Mouse (Mus musculus): ENCODE data around the gene Gna14. TPM values are rescaled to one million over a fixed set of nuclear protein-coding genes. Genes with fewer than 3 reads are reported as not detected.

Gene Gna14
- polyA plus RNA-seq (2015; fragmentation: Nextera tagmentation; extraction: Ambion mirVana): 1.3 and 2.3 TPM in 2 replicates

DNA sequence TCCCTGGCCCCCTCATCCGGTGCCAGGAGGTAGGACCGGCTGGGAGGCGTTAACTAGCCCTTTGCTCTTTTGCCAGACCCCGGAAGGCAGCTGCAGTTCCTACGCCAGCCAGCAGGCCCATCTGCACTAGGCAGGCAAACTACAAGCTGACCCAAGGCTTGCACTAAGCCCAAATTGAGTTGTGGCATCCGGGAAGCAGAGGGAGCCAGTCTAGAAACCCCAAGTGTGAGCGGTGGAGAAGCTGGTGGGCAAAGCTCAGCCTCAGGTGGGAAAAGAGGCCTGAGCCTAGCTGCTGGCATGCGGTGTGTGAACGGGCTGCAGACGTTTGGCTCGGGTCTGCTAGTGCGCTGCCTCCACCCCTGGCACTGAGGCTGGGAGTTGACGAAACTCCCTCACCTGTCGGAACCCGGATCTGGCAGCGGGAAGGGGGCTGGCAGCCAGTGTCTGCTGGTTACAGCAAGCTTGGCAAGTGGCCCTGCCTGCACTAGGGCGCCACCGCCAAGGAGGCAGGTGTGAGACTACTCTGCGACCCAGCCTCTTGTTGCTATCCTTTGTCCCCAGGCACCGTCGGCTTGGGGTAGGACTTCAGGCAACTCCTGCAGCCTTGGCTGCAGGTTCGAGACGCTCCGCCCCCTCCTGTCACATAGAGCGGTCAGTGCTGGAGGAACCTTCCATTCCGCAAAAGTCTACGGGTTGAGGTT, at the start of gene Gna14:
Gene Gna14 (plus strand): TSS at position 232 of the 701 bp plus-strand sequence.
- peak within 1 kb of the TSS; percentile 64 for H3K9ac ChIP-seq (ENCODE audit: low read length)
- H3K4me2 ChIP-seq (ENCODE audit: low read depth, low read length): peak within 1 kb of the TSS; percentile 80
- peak; percentile 33 for ATAC-seq (replicated peaks; ENCODE audit: extremely low read depth, insufficient read depth, low FRiP score)
- H3K36me3 ChIP-seq (ENCODE audit: control insufficient read depth, insufficient read depth): no peaks in the 10 kb centered on the region
- no peaks in the 10 kb centered on the region for H3K9me3 ChIP-seq (replicated peaks; ENCODE audit: control insufficient read depth, low read length)
- under 1% methylated on average over 27 of the region's 27 CpGs for WGBS
- H3K27ac ChIP-seq (ENCODE audit: low read length): no peak within 1 kb of the TSS
- peak within 1 kb of the TSS; percentile 58 for H3K4me3 ChIP-seq (ENCODE audit: low read length)
- peaks cover 23% of the 10 kb centered on the region for H3K27me3 ChIP-seq (ENCODE audit: control insufficient read depth, insufficient read depth, low read length)
- H3K4me1 ChIP-seq (ENCODE audit: control insufficient read depth, insufficient read depth, low read length): peaks cover 22% of the 10 kb centered on the region

DNA sequence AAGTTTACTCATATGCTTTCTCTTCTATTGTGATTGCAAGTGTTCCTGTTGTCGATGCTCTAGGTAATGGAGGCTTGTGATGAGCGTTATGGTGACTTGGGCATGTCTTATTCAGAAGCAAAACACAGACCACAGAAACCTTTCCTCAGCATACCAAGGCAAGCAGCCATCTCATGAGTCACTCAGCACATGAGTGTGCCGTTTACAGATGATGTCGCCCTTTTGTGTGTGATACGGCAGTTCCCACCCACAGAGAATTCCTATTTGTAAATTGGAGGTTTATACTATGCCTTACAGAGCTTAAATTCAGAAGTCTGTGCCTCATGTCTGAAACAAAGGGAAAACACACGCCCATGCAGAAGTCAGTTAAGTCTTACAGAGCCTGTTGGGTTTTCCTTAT, 49.0 kb upstream of the Gna14 start:
- ATAC-seq (replicated peaks; ENCODE audit: extremely low read depth, insufficient read depth, low FRiP score): no peak
- H3K36me3 ChIP-seq (ENCODE audit: control insufficient read depth, insufficient read depth): peaks cover 3% of the 10 kb centered on the region; the same call in 1 of the 2 replicates
- no peak overlapping the region for H3K27ac ChIP-seq (ENCODE audit: low read length)
- no peak overlapping the region for H3K4me2 ChIP-seq (ENCODE audit: low read depth, low read length)
- H3K9me3 ChIP-seq (replicated peaks; ENCODE audit: control insufficient read depth, low read length): no peaks in the 10 kb centered on the region
- H3K4me3 ChIP-seq (ENCODE audit: low read length): no peak overlapping the region
- H3K27me3 ChIP-seq (ENCODE audit: control insufficient read depth, insufficient read depth, low read length): no peaks in the 10 kb centered on the region
- WGBS: 63% methylated on average over 6 of the region's 6 CpGs
- H3K9ac ChIP-seq (ENCODE audit: low read length): no peak overlapping the region
- H3K4me1 ChIP-seq (ENCODE audit: control insufficient read depth, insufficient read depth, low read length): no peaks in the 10 kb centered on the region

DNA sequence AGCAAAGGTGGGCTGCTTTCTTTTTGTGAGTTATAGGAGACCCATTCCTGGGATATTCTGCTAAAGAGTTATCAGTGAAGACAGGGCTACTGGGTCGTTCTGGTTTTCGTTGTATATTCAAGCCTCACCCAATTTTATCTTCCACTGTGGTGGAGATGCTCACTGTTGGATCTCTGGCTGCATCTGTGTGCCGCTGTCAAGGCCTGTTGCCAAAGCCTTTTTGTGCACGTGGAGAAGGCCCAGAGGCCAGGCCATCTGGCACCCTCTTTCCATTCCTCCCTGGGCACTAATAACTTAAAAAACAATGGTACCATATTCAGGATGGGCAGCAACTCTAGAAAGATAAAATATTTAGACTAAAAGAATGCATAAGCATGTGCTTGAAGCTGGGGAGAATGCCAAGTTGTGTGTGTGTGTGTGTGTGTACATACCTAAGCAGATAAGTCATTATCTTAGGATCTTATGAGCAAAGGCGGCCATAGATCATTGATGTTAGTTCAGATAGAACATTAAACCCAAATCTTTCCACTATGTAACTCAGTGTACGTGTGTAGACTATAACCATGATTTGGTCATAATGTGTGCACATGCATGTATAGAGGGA, 45.3 kb upstream of the Gna14 start:
- WGBS: 82% methylated on average over 6 of the region's 6 CpGs
- H3K4me2 ChIP-seq (ENCODE audit: low read depth, low read length): no peak overlapping the region
- H3K4me3 ChIP-seq (ENCODE audit: low read length): no peak overlapping the region
- no peaks in the 10 kb centered on the region for H3K4me1 ChIP-seq (ENCODE audit: control insufficient read depth, insufficient read depth, low read length)
- no peaks in the 10 kb centered on the region for H3K27me3 ChIP-seq (ENCODE audit: control insufficient read depth, insufficient read depth, low read length)
- no peak overlapping the region for H3K27ac ChIP-seq (ENCODE audit: low read length)
- no peak overlapping the region for H3K9ac ChIP-seq (ENCODE audit: low read length)
- H3K9me3 ChIP-seq (replicated peaks; ENCODE audit: control insufficient read depth, low read length): no peaks in the 10 kb centered on the region
- ATAC-seq (replicated peaks; ENCODE audit: extremely low read depth, insufficient read depth, low FRiP score): no peak
- H3K36me3 ChIP-seq (ENCODE audit: control insufficient read depth, insufficient read depth): no peaks in the 10 kb centered on the region

DNA sequence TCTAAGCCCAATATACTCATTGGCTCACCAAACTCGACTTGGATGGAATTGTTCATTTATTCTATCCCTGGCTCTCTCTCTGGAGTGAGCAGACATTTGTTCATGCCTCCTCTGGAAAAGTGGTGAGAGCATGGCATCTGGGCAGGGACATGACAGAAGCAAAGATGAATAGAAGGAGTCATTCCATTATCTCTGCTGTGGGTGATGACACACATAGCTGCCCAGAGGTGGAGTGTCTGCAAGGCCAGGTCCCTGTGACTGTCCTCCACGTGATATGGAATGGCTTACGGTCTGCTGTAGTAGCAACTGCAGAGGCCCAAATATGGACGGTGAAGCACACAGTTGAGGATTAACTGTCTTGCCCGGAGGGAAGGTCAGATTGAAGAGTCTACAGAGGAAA, 41.2 kb upstream of the Gna14 start:
- WGBS: 65% methylated on average over 5 of the region's 5 CpGs
- Histone ChIP-seq H3K9me3 (replicated peaks; ENCODE audit: control insufficient read depth, low read length) (no peaks in the 10 kb centered on the region), H3K4me2 (ENCODE audit: low read depth, low read length) (no peak overlapping the region), H3K9ac (ENCODE audit: low read length) (no peak overlapping the region), H3K27ac (ENCODE audit: low read length) (no peak overlapping the region), H3K36me3 (ENCODE audit: control insufficient read depth, insufficient read depth) (no peaks in the 10 kb centered on the region), H3K27me3 (ENCODE audit: control insufficient read depth, insufficient read depth, low read length) (no peaks in the 10 kb centered on the region), H3K4me3 (ENCODE audit: low read length) (no peak overlapping the region), H3K4me1 (ENCODE audit: control insufficient read depth, insufficient read depth, low read length) (no peaks in the 10 kb centered on the region)
- no peak for ATAC-seq (replicated peaks; ENCODE audit: extremely low read depth, insufficient read depth, low FRiP score)

DNA sequence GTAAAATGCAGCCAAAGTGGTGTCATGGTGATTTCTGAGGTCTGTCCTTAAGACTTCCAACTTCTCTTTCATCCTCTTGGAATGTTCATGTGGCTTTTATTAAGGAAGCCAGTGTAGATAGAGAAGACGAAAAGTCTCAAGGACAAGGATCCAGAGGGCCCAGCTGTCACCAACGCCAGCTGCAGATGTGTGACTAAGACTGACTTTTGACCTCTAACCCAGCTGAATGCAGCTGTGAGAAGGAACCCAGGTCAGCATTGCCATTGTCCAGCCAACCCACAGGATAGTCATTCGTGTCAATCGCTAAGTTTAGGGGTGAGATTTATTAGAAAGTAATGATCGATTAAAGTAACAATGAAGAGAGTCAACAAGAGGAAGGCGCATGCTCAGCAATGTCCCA, 32.5 kb upstream of the Gna14 start:
- H3K36me3 ChIP-seq (ENCODE audit: control insufficient read depth, insufficient read depth): no peaks in the 10 kb centered on the region
- H3K4me1 ChIP-seq (ENCODE audit: control insufficient read depth, insufficient read depth, low read length): no peaks in the 10 kb centered on the region
- H3K27me3 ChIP-seq (ENCODE audit: control insufficient read depth, insufficient read depth, low read length): no peaks in the 10 kb centered on the region
- no peak for ATAC-seq (replicated peaks; ENCODE audit: extremely low read depth, insufficient read depth, low FRiP score)
- H3K9me3 ChIP-seq (replicated peaks; ENCODE audit: control insufficient read depth, low read length): no peaks in the 10 kb centered on the region
- 82% methylated on average over 6 of the region's 6 CpGs for WGBS
- no peak overlapping the region for H3K27ac ChIP-seq (ENCODE audit: low read length)
- no peak overlapping the region for H3K9ac ChIP-seq (ENCODE audit: low read length)
- no peak overlapping the region for H3K4me3 ChIP-seq (ENCODE audit: low read length)
- H3K4me2 ChIP-seq (ENCODE audit: low read depth, low read length): no peak overlapping the region

DNA sequence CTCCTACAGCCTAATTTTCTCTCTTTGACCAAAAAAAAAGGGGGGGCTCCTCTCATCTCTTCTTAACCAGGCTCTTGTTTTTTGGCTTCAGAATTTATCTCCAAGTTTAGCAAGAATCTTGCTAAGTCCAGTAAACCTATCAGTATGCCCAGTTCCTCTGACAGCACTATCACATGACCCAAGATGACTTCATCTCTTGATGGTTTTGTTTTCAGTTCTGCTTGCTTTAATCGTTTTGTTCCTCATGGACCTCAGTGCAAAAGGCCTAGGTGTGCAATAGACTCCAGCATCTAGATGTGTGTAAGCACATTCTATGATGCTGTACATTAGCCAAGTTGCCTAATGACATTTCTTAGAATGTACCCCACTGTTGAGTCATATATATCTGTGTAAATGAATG, 27.8 kb upstream of the Gna14 start:
- Histone ChIP-seq H3K4me1 (ENCODE audit: control insufficient read depth, insufficient read depth, low read length) (no peaks in the 10 kb centered on the region), H3K9me3 (replicated peaks; ENCODE audit: control insufficient read depth, low read length) (no peaks in the 10 kb centered on the region), H3K4me2 (ENCODE audit: low read depth, low read length) (no peak overlapping the region), H3K27me3 (ENCODE audit: control insufficient read depth, insufficient read depth, low read length) (no peaks in the 10 kb centered on the region), H3K9ac (ENCODE audit: low read length) (no peak overlapping the region), H3K36me3 (ENCODE audit: control insufficient read depth, insufficient read depth) (no peaks in the 10 kb centered on the region), H3K27ac (ENCODE audit: low read length) (no peak overlapping the region), H3K4me3 (ENCODE audit: low read length) (no peak overlapping the region)
- no peak for ATAC-seq (replicated peaks; ENCODE audit: extremely low read depth, insufficient read depth, low FRiP score)
- 65% methylated on average over 1 of the region's 1 CpGs for WGBS

DNA sequence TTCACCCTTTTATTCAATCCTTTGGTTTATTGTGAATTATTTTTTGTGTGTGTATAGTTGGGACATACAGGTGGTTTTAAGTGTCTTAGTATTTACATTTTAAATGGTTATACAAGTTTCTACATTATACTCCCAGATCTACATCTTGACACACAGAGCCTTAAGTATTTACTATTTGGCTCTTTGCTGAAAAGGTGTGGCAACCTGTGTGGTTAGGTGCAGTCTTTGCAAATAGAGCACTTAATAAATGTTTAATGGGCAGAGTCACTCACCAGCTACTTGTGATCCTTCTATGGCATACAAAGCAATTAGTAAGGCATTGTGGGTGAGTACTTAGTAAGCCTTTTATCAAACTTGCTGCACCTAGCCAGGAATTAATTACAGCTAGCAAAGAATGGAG, 24.3 kb upstream of the Gna14 start:
- Histone ChIP-seq H3K36me3 (ENCODE audit: control insufficient read depth, insufficient read depth) (no peaks in the 10 kb centered on the region), H3K4me1 (ENCODE audit: control insufficient read depth, insufficient read depth, low read length) (no peaks in the 10 kb centered on the region), H3K4me3 (ENCODE audit: low read length) (no peak overlapping the region), H3K9ac (ENCODE audit: low read length) (no peak overlapping the region), H3K9me3 (replicated peaks; ENCODE audit: control insufficient read depth, low read length) (no peaks in the 10 kb centered on the region), H3K4me2 (ENCODE audit: low read depth, low read length) (no peak overlapping the region), H3K27me3 (ENCODE audit: control insufficient read depth, insufficient read depth, low read length) (no peaks in the 10 kb centered on the region), H3K27ac (ENCODE audit: low read length) (no peak overlapping the region)
- no peak for ATAC-seq (replicated peaks; ENCODE audit: extremely low read depth, insufficient read depth, low FRiP score)

DNA sequence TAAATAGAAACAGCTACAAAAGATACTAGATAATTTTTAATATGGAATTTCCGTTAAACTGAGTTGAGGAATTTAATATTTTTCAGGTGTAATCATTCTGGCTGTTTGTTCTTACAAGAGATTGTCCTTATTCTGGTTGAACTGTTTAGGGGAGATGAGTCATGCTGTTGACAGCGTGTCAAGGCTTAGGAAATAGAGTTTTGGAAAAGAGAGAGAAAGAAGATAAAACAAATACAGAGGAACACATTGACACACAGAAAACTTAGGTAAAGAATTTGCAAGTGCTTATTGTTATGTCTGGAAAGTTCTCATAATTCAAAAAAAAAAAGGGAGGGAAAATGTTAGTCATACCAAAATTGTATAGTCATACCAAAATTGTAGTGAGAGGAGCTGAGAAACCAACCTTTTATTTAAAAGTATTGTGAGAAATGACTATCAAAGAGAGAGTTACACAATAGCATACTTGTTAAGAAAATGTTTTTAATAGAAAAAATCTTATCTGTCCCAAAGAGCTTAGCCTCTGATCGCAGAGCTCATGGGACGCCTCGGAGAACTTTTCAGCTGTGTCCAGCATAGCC, 17.4 kb upstream of the Gna14 start:
- Histone ChIP-seq H3K9me3 (replicated peaks; ENCODE audit: control insufficient read depth, low read length) (no peaks in the 10 kb centered on the region; the same call in 1 of the 2 replicates), H3K4me2 (ENCODE audit: low read depth, low read length) (no peak overlapping the region), H3K27ac (ENCODE audit: low read length) (no peak overlapping the region), H3K4me3 (ENCODE audit: low read length) (no peak overlapping the region), H3K9ac (ENCODE audit: low read length) (no peak overlapping the region), H3K36me3 (ENCODE audit: control insufficient read depth, insufficient read depth) (no peaks in the 10 kb centered on the region), H3K27me3 (ENCODE audit: control insufficient read depth, insufficient read depth, low read length) (no peaks in the 10 kb centered on the region), H3K4me1 (ENCODE audit: control insufficient read depth, insufficient read depth, low read length) (no peaks in the 10 kb centered on the region)
- WGBS: 78% methylated on average over 5 of the region's 5 CpGs
- ATAC-seq (replicated peaks; ENCODE audit: extremely low read depth, insufficient read depth, low FRiP score): no peak

DNA sequence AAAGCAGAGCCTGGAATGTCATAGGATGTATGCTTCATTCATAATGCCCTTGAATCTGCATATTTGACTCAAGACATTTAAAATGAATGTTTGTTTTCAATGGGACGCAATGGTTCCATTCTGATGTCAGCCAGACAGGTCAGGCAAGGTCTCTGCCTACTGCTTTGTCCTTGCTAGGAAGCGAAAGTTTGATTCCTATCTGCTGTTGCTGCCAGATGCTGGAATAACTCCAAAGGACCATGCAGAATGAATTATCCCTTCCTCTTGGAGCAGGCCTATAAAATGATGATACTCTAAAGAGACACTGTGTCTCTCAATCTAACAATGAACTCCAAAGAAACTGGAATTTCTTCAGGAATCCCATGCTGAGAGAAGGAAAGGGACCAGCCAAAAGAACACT, 10.0 kb upstream of the Gna14 start:
- H3K27ac ChIP-seq (ENCODE audit: low read length): no peak overlapping the region
- 66% methylated on average over 2 of the region's 2 CpGs for WGBS
- no peaks in the 10 kb centered on the region for H3K27me3 ChIP-seq (ENCODE audit: control insufficient read depth, insufficient read depth, low read length)
- no peaks in the 10 kb centered on the region for H3K4me1 ChIP-seq (ENCODE audit: control insufficient read depth, insufficient read depth, low read length)
- H3K4me3 ChIP-seq (ENCODE audit: low read length): no peak overlapping the region
- no peak for ATAC-seq (replicated peaks; ENCODE audit: extremely low read depth, insufficient read depth, low FRiP score)
- no peaks in the 10 kb centered on the region for H3K36me3 ChIP-seq (ENCODE audit: control insufficient read depth, insufficient read depth)
- H3K9me3 ChIP-seq (replicated peaks; ENCODE audit: control insufficient read depth, low read length): peaks cover 5% of the 10 kb centered on the region; the same call in 1 of the 2 replicates
- H3K9ac ChIP-seq (ENCODE audit: low read length): no peak overlapping the region
- H3K4me2 ChIP-seq (ENCODE audit: low read depth, low read length): no peak overlapping the region

Measured in heart, embryonic 16.5 days (tissue).